Mouse (Mus musculus) olfactory bulb, adult 2 months (tissue): ENCODE measurements around the gene Crybg3.

ENCODE experiments used
- CTCF ChIP-seq: fragments of 200-500 bp; IDR thresholded peaks from 2 replicates; pipeline ENCODE4 v1.5.1; 2012; ENCODE audit warnings: low read depth, mild to moderate bottlenecking, low read length, moderate library complexity; ENCODE audit not compliant: insufficient read depth
- POLR2A ChIP-seq: fragments of 200-500 bp; IDR thresholded peaks from 2 replicates; pipeline ENCODE4 v1.6.1; 2012; ENCODE audit warnings: mild to moderate bottlenecking, low read depth, low read length, moderate library complexity; ENCODE audit not compliant: insufficient read depth

- TF ChIP-seq CTCF = no peak
- no peak for TF ChIP-seq POLR2A
These were observed 85.6 kb downstream of the Crybg3 start for GRCm38 (mm10) chr16:59515169-59515568.
